Mouse (Mus musculus): ENCODE results near the gene Sars.

DNA sequence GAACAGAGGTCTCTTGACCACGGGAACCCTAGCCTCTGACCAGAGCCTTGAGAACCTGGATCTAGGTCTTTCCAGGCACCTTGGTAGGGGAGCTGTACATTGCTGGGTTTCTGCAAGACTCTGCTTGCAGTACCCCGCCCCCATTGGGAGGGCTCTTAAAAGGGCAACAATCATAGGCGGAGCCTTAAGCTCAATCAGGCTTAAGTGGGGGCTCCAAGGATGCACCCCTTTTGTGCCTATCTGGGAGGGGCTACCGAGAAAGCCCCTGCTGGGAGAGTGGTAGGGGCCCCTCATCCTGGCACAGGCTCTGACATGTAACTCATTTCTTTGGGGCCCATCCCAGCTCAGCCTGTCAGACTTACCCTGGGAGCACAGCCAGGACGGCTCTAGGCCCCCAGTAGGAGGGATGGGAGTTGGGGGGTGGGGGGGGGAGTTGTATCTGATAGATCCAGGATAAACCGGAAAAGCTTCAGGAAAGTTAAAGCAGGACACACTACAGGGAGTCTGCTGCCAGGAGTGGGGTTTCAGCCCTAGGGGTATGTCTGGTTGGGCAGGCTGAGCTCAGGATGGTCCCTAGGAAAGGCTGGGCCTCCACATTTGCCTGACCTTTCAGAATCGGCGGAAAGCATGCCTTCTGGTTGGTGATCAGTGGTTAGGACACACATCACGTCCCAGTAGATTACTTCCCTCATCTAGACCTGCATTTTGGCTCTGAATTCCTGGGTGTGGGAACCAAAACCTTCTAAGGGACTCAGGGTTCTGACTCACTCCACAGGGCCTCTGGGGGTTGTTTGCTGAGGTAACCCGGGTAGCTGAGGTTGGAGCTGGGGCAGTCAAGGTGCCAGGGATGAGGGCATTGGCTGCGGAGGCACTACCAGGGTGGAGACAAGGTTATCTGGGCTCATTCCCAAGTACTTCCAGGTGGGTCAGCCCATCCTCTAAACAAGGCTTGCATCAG is 20.9 kb downstream of the Sars start:
- TF ChIP-seq ZNF384 (IDR thresholded peaks at IDR 0.05; ENCODE audit: low read depth, low read length) (no peak), MAFK (IDR thresholded peaks at IDR 0.05; ENCODE audit: insufficient read depth, low read depth, low read length) (no peak)

All from ES-E14 (cell line).